Mouse (Mus musculus): ENCODE data around the gene Arhgap4.
A peak's percentile ranks its signal among the peaks of the same experiment; 100 is the strongest.

Gene Arhgap4

DNA sequence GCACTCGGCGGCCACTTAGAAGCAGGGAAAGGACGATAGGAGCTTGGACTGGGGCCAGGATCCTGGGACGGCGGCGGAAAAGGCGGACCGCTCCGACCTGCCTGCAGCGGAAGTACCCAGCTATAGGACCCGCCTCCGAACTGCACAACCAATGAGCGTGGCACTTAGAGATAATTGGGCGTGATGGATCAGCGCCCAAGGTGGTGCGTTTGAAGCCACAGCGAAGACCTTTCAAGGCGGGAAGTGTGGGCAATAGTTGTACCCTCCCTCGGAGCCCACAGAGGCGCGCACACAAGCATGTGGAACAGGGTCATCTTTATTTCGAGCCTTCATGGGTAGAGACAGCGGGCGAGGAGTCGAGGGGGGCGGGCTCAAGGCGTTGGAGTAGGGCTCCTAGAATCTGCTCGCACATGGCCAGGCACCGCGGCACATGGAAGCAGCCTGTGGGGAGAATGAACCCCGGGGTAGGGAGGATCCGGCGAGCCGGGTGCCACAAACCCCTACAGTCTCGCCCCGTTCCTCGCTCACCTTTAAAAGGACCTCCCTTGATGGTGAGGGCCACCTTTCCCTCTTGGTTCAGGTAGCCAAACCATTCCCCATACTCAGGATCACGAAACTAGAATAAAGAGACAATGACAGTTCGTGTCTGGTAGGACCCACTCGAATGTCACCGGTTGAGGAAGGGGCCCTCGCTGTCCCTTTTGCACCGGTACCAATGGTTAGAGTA, at the start of gene Arhgap4, which contains the start of gene Naa10:
TSS of gene Arhgap4 (minus strand) at position 48 of the 727 bp plus-strand sequence.
TSS of gene Naa10 (minus strand) at position 122 of the 727 bp plus-strand sequence.
- DNase-seq, result peak; percentile 94 to 97

DNA sequence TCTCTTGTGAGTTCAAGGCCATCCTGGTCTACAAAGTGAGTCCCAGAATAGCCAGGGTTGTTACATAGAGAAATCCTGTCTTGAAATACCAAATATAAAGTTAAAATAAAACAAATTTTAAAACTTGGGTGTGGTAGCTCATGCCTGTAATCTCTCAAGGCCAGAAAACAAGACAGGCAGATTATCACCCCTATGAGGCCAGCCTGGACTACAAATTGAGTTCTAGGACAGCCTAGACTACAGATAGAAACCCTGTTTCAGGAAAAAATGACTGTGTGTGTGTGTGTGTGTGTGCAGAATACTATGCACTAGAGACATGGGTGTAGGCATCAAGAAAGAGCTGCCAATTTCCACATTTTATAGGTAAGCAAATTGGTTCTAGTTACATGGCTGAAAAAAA, 49.1 kb upstream of the Arhgap4 start:
- DNase-seq, result no peak

DNA sequence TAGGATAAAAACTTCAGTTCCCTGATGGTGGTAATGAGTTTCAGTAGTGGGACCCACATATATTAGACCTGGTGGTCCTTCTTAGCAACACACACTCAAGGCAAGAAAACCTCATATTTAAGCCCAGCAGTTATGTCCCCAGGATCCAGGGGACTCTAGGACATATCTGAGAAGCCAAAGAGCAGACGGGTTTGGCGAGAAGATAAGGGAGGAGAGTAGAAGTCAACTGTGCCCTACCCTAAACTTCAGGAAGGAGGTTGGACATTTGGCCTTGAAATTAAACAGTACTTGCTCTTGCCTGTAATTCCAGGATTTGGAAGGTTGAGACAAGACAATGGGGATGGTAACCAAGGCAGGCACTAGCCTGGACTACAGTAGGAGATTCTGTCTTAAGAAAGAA, 48.1 kb upstream of the Arhgap4 start:
- no peak for DNase-seq

GRCm38 (mm10) chrX:73969167-73969566, 47.5 kb upstream of the Arhgap4 start:
- no peak for DNase-seq

- DNase-seq, result peak; percentile 90 to 93
Measured at GRCm38 (mm10) chrX:73967177-73968075, 45.8 kb upstream of the Arhgap4 start.

DNA sequence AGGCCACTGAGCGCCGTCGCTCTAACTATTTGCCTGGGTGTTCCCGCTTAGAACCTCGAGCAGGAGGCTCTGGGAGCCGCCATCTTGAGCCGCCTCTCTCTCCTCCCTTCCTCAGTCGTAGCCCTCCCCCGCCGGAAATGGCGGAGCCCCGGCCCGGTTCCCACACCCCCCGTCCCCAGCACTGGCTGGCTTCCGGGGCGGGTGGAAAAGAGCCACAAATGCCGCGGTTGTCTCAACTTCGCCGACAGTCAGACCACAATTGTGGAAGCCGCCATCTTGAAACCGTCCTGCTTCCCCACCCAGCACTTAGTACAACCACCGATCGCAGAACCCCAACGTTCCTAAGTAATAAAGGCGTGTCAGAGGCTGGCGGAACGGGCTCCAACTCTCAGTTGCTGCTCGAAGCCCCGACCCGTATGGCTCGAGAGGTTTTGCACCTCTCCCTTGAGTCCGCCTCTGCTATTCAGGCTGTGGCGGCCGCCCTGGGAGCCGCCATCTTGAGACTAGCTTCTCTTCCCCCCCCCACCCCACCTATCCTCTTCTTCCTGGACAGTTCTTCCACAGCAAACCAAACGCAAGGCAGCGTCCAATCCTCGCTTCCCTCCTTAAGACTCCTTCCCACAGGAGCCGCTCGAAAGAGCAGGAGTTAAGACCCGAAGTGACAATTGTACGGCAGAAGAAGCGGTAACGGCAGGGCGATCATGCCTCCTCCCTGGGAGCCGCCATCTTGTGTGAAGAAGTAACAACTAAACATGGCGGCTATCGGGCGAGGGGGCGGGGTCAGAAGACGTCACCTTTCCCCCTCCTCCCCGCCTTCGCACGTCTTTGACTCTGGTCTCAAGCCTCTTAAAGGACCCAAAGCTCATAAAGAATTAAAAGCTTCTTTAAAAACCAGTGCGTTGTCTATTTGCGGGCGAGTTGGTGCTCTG, 44.8 kb upstream of the Arhgap4 start, which contains the start of gene Hcfc1:
TSS of gene Hcfc1 (minus strand) at position 110 of the 929 bp plus-strand sequence.
- peak; percentile 91 to 93 for DNase-seq

DNA sequence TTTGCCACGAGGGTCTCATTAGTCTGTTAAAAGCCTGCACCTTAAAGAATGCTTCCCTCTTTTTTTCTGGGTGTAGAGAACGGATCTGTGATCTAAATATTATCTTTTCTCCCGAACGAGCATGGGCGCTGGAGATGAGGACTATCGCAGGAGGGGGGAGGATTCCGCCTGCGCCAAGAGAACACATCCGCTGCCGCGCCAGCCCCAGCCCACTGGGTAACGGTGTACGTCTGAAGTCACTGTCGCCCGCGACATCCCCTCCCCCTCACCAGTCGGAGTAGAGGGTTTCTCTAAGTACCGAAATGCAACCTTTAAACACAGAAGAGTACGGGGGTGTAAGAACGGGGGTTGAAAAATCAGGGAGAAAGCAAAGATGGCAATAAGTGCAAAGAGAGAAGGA, 43.6 kb upstream of the Arhgap4 start:
- peak; percentile 55 to 62 for DNase-seq

DNA sequence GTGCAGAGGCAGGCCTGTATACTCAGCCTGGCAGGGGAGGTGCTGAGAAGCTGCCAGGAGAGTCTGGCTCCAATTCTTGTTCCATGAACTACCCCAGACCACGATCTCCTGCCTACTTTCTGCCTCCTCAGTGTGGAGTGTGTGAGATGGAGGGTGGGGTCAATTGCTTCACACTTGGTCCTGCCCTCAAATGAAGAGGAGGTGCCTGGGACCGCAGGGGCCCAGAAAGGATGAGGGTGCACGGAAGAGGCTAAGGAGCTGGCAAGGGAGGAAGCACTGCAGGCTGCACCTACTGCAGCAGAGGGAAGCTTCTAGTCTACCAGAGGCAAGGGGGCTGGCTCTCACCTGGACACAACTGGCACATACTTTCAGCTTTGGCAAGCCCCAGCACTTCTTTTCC, 42.7 kb upstream of the Arhgap4 start:
- DNase-seq, result peak in 1 of 2 experiments; percentile 22

DNA sequence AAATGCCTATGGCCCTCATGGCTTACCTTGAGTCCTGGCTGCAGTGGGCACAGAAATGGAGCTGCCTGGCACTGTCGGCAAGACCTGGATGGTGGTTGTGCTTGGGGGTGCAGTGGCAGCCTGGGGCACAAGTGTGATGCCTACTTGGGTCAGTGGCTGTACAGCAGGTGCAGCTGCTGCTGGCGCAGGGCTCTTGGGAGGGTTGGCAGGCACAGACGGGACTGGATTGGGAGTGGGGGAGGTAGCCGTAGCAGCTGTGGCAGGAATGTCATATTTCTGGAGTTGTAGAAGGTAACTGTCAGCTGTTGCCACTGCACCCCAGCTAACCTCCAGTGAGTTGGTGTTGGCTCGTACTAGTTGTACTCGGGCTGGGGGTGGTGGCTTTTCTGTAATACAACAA, 33.3 kb upstream of the Arhgap4 start:
- DNase-seq, result no peak

DNA sequence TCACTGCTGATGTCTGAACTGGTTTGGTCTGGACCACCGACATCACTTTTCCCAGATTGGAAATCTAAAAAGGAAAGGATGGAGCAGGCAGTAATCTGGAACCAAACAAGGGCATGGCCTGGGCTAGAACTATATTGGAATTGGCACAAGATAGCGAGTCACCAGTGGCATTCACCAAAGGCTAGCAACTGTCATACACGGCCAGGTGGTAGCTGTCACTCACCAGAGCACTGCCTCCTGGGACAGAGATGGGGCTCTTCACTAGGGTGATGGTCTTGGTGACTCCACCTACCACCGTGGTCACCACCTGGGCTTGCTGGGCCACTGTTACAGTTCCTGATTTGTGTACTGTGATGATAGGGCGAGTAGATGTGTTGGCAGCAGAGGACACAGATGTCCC, 30.9 kb upstream of the Arhgap4 start:
- no peak for DNase-seq

DNA sequence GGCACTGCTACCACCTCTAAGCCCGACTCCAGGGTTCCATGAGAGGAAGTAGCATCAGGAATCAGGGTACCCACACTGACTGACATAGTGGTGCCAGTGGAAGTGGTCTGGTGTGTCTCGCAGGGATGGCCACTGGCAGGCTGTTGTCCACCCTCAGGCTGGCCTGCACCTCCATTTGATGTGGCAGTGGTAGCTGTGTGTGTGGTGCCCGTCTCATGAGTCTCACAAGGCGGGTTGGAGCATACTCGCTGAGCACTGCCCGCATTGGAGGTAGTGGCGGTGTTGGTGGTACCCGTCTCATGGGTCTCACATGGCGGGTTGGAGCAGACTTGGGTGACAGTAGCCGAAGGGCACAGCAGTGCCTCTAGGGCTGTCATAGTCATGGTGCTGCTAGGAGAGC, 27.7 kb upstream of the Arhgap4 start:
- no peak for DNase-seq

DNA sequence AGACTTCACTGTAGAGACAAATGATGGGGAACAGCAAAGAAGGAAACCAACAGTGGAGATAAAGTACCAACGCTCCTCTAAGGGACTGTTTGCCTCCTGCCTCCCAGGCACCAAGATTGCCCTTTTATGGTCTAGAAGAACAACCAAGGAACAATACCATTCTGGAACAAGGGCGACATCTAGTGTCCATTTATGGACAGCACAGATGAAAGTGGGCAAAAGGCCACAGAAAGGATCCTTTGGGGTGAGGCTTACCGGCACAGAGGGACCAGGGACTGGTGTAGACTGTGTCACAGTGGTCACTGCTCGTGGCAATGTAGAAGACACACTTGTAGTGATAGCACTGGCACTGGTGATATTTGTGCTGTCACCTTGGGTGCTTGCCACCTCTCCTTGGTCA, 27.0 kb upstream of the Arhgap4 start:
- peak; percentile 78 to 79 for DNase-seq

GRCm38 (mm10) chrX:73946896-73947295, 25.2 kb upstream of the Arhgap4 start:
- DNase-seq, result no peak

DNA sequence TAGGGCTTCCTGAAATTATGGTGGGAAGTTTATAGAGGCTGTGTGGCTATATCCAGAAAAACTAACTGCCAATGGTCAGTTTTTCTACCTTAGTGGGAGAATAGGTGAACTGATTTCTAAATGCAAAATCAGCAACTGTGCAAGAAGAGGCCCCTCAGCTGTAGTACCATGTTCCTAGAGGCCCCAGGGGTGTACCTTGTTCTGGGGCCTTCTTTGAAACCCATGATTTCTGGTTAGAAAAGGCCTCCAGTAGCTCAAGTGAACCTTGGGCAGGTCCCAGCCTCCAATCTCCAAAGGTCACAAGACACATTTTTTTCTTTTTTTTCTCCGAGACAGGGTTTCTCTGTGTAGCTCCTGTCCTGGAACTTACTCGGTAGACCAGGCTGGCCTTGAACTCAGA, 20.6 kb upstream of the Arhgap4 start:
- no peak for DNase-seq

DNA sequence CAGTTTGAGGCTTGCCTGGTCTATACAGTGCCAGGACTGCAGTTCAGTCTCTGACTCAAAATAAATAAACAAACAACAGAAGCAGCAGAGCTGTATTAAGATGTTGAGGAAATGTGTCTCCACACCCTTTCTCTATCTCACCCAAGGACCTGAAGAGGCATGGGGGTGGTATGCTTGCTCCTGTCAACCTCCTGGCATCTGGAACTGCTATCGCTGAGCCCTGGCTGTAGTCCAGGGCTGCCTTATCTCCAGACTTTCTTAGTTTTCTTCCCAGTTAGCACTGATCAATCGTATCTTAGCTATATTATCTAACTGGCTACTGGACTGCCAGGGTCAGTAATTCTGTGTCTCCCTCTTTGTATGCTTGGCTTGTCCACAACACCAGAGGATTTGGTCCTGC, 20.2 kb upstream of the Arhgap4 start:
- DNase-seq, result no peak

DNA sequence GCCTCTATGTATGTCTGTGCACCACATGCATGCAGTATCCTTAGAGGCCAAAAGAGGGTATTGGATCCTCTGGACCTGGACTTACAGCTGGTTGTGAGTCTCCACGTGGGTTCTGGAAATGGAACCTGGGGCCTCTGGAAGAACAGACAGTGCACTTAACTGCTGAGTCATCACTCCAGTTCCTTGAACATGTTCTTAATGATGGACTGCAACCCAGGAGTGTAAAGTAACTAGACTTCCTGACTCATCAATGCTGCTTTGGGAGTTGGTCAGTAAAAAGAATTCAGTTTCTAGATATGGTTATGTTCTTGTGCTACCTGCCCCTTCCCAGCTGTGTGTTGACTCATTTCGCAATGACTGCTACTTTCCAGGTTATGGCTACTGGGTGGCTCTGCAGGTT, 10.2 kb upstream of the Arhgap4 start:
- no peak for DNase-seq

DNA sequence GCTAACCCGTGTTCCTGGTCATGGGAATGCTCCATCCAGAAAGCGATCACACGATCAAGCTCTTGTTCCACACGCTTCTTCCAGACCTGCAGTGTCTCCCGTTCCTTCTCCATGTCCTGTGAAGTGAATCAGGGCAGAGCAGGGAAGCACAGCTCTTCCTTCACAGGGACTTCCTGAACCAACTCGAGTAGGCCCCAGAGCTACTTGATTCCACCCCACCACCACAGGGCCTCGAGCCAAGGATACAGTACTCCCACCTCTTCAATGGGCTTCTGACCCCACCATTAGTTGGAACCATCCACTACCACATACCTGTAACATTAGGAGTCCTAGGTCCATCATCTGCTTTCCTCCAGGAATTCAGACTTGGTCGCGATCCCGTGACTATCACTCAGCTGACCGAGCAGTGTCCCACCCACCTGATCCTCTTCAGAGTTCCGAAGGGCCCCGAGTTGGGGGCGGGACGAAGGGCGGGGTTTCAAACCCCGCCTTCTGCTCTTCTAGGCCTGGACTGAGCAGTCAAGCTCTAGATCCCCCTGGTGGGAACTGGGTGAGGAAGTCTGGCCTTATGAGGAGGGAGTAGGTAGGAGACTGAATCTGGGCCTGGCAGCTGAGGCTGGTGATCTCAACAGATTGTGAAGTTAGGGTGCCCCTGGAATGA, 8.9 kb upstream of the Arhgap4 start, which contains the start of gene Renbp:
TSS of gene Renbp (minus strand) at position 449 of the 661 bp plus-strand sequence.
- DNase-seq, result no peak

DNA sequence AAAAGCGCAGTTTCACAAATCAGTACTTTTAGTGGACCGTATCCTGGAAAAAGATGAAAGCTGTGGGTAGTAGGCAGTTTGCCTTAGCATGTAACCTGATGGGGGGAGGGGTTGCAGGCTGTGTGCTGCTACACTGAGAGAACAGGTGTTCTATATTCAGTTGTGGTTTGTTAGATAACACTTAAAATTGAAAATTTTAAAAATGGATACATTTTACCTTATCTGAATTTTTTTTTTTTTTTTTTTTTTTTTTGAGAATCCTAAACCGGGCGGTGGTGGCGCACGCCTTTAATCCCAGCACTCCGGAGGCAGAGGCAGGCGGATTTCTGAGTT, 846 bp upstream of the Arhgap4 start:
- peak in 1 of 2 experiments; percentile 21 for DNase-seq

DNA sequence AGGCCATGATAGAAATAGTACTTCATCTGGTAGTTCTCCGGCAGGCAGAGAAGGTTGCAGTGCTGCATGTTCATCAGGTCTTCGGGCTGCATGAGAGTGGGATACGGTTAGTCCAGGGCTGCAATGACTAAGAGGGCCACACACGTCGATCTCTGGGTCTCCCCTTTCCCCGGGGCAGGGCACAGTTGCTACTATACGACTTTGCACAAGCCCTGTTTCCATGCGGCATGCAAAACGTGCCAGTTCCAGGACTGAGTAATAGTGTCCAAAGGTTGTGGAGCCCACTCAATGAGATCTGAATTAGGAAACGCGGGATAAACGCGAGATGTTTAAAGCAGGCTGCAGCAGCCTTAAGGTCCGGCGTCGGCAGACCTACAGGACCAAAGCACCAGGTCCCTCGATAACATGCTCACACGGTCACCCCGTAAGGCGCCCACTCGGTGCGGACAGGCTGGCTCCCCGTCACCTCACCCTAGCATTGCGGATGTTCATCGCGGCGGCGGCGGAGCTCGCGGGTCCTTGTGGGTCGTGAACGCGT, 316 bp downstream of the Arhgap4 start:
- peak in 1 of 2 experiments; percentile 27 for DNase-seq

GRCm38 (mm10) chrX:73918631-73919030, 3.0 kb downstream of the Arhgap4 start:
- DNase-seq, result no peak

DNA sequence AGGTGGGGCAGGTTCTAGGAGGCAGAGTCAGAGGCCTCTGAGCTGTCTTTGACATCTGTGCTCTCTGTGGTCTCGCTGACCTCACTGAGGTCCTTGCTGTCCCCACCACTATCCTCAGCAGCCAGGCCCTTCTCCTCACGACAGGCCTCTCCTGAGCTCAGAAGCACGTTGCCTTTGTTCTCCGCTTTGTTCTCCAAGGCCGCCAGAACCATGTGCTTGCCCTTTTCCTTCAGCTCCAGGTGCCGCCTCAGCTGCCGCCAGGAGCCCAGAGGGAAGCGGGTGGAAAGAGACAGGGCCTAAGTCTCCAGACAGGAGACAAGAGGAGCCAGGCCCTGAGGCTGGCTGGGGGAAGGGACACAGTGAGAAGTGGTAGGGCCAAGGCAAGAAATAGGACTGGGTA, 4.7 kb downstream of the Arhgap4 start:
- no peak for DNase-seq

Data from cerebellum, postnatal 14 days (tissue).